Mouse (Mus musculus) forebrain, embryonic 12.5 days (tissue): ENCODE results near the gene Mmachc. TPM values are rescaled to one million over a fixed set of nuclear protein-coding genes. Genes with fewer than 3 reads are reported as not detected.
"Not testable (repeated sequence)": the region's sequence is repeated elsewhere in the genome, so short reads cannot be mapped to it uniquely, and the experiment has no call there.

Experiments
- ATAC-seq: fragments of 200-750 bp; cut with Nextera tagmentation; 2 replicates; pipeline ENCODE4 v1.8.0; 2017; ENCODE audit warnings: moderate TSS enrichment; ENCODE audit not compliant: low FRiP score
- H3K27ac ChIP-seq: fragments of 300-500 bp; sonication (generic); 2 replicates; pipeline ENCODE4 v1.5.1; 2016; ENCODE audit warnings: mild to moderate bottlenecking
- H3K27me3 ChIP-seq: fragments of 300-500 bp; sonication (generic); 2 replicates; pipeline ENCODE4 v1.6.1; 2016; ENCODE audit warnings: mild to moderate bottlenecking
- H3K36me3 ChIP-seq: fragments of 300-500 bp; sonication (generic); replicated peaks from 2 replicates; pipeline ENCODE4 v1.6.1; 2016; ENCODE audit warnings: mild to moderate bottlenecking
- H3K4me1 ChIP-seq: fragments of 300-500 bp; sonication (generic); 2 replicates; pipeline ENCODE4 v1.6.1; 2016
- H3K4me2 ChIP-seq: fragments of 300-500 bp; sonication (generic); 2 replicates; pipeline ENCODE4 v1.6.1; 2016; ENCODE audit warnings: mild to moderate bottlenecking, moderate library complexity
- H3K4me3 ChIP-seq: fragments of 300-500 bp; sonication (generic); replicated peaks from 2 replicates; pipeline ENCODE4 v1.5.1; 2016; ENCODE audit warnings: mild to moderate bottlenecking
- H3K9ac ChIP-seq: fragments of 300-500 bp; sonication (generic); 2 replicates; pipeline ENCODE4 v1.6.1; 2016; ENCODE audit warnings: mild to moderate bottlenecking
- H3K9me3 ChIP-seq: fragments of 300-500 bp; sonication (generic); 2 replicates; pipeline ENCODE4 v1.6.1; 2016
- WGBS: fragments of 180-500 bp; shearing (Covaris S2); methylation state at CpG from one replicate; pipeline ENCODE4 v1.1.7; 2016; 5-methylcytosine and 5-hydroxymethylcytosine counted together
- polyA plus RNA-seq: library from polyadenylated mRNA; unstranded; fragments of >200 nt; fragmentation: Nextera tagmentation; extraction: Ambion mirVana; gene quantifications from 2 replicates; pipeline ENCODE4 v1.2.1, GENCODE M21; 2016

The Mmachc gene
- polyA plus RNA-seq, 1 experiment from 2014 or later, result 36.0 TPM

DNA sequence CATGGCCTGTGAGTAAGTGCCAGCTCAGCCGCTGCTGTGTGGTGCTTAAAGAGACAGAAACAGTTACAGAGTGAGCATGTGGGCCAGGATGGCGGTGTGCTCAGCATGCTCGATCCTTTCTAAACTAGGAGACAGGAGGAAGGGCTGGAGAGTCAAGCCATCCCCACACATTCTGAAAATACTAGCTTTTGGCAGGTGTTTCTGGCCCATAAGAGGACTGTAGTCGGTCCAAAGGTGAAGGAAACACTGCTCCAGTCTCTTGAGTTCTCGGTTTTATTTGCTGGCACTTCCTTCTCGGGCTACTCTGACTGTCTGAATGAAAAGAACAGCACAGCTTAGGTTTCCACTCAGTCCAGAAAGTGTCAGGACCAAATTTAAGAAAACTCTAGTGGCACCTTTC is 47.4 kb downstream of the Mmachc start:
- no peak overlapping the region for H3K27ac ChIP-seq

DNA sequence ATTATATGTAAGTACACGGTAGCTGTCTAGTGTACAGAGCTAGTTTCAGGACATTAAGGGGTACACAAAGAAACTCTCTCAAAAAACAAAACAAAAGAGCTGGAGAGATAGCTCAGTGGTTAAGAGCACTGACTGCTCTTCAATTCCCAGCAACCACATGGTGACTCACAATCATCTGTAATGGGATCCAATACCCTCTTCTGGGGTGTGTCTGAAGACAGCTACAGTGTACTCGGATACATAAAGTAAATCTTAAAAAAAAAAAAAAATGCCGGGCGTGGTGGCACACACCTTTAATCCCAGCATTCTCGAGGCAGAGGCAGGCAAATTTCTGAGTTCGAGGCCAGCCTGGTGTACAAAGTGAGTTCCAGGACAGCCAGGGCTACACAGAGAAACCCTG is 48.3 kb downstream of the Mmachc start:
- not testable (repeated sequence) for H3K27ac ChIP-seq, ATAC-seq, H3K9ac ChIP-seq, H3K4me1 ChIP-seq, H3K4me3 ChIP-seq, H3K27me3 ChIP-seq, H3K4me2 ChIP-seq, H3K9me3 ChIP-seq, H3K36me3 ChIP-seq
- WGBS, result 93% methylated on average over 6 of the region's 6 CpGs

More for the DNA sequence above, 47.4 kb downstream of the Mmachc start:
- H3K9ac ChIP-seq, result no peak overlapping the region
- no peak overlapping the region for H3K4me2 ChIP-seq
- no peaks in the 10 kb centered on the region for H3K36me3 ChIP-seq
- ATAC-seq, result no peak
- H3K27me3 ChIP-seq, result no peaks in the 10 kb centered on the region
- no peaks in the 10 kb centered on the region for H3K9me3 ChIP-seq
- no peak overlapping the region for H3K4me3 ChIP-seq
- no peaks in the 10 kb centered on the region for H3K4me1 ChIP-seq
- WGBS, result 78% methylated on average over 6 of the region's 6 CpGs

GRCm38 (mm10) chr4:116659474-116659873 is 48.7 kb downstream of the Mmachc start:
- no peaks in the 10 kb centered on the region for H3K9me3 ChIP-seq
- H3K4me1 ChIP-seq, result no peaks in the 10 kb centered on the region
- no peak overlapping the region for H3K4me3 ChIP-seq
- H3K4me2 ChIP-seq, result no peak overlapping the region
- H3K27me3 ChIP-seq, result no peaks in the 10 kb centered on the region
- no peak for ATAC-seq
- no peak overlapping the region for H3K9ac ChIP-seq
- no peaks in the 10 kb centered on the region for H3K36me3 ChIP-seq
- WGBS, result 90% methylated on average over 2 of the region's 2 CpGs
- no peak overlapping the region for H3K27ac ChIP-seq

GRCm38 (mm10) chr4:116657971-116658370 is 50.2 kb downstream of the Mmachc start:
- Histone ChIP-seq H3K4me1 (no peaks in the 10 kb centered on the region), H3K4me3 (no peak overlapping the region), H3K9ac (no peak overlapping the region), H3K4me2 (no peak overlapping the region), H3K36me3 (no peaks in the 10 kb centered on the region), H3K9me3 (no peaks in the 10 kb centered on the region), H3K27me3 (no peaks in the 10 kb centered on the region), H3K27ac (no peak overlapping the region)
- 45% methylated on average over 3 of the region's 3 CpGs for WGBS
- no peak for ATAC-seq

DNA sequence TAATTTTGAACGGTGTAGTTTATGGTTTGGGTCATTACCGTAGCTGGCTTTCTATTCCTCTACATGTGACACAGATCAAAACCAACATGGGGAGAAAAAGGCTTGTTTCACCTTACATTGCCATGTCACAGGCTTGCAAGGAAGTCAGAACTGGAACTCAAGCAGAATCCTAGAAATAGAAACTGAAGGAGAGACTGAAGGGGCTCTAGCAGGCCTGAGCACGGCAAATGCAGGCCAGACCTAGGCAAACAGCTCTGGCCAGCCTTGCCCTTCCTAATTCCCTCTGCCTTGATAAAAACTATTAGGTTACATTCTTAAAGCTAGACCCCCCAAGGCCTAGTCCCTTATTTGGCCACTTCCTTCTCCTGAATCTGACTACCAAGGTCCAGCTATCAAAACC is 52.5 kb downstream of the Mmachc start:
- H3K4me2 ChIP-seq, result no peak overlapping the region
- H3K9me3 ChIP-seq, result no peaks in the 10 kb centered on the region
- WGBS, result 83% methylated on average over 3 of the region's 3 CpGs
- no peak for ATAC-seq
- H3K4me3 ChIP-seq, result no peak overlapping the region
- H3K9ac ChIP-seq, result no peak overlapping the region
- H3K36me3 ChIP-seq, result no peaks in the 10 kb centered on the region
- no peaks in the 10 kb centered on the region for H3K27me3 ChIP-seq
- H3K27ac ChIP-seq, result no peak overlapping the region
- no peaks in the 10 kb centered on the region for H3K4me1 ChIP-seq

DNA sequence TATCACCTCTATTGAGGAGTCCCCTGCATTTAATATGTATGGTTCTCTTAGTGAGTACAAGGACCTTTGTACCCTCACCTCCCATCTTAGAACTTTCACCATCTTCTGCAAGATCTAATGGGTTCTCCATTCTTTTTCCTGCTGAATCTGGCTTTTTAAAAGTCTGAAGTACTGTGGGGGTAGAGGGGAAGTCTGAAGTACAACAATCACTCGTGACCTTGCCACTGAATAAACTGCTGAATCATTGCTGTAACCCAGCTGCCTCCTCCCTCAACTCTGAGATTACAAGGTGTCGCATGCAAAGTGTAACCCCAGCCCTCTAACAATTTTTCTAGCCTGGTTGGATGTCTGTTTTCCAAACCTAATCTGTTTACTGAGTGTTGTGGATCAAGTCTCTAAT is 53.1 kb downstream of the Mmachc start:
- ATAC-seq, result no peak
- WGBS, result 76% methylated on average over 2 of the region's 2 CpGs
- H3K27me3 ChIP-seq, result no peaks in the 10 kb centered on the region
- no peak overlapping the region for H3K4me2 ChIP-seq
- H3K9me3 ChIP-seq, result no peaks in the 10 kb centered on the region
- peaks cover 5% of the 10 kb centered on the region for H3K4me1 ChIP-seq
- H3K27ac ChIP-seq, result no peak overlapping the region
- H3K9ac ChIP-seq, result no peak overlapping the region
- no peak overlapping the region for H3K4me3 ChIP-seq
- H3K36me3 ChIP-seq, result no peaks in the 10 kb centered on the region

GRCm38 (mm10) chr4:116653228-116653627 is 55.0 kb downstream of the Mmachc start:
- no peak overlapping the region for H3K4me3 ChIP-seq
- 93% methylated on average over 6 of the region's 6 CpGs for WGBS
- no peak for ATAC-seq
- H3K36me3 ChIP-seq, result peaks cover 14% of the 10 kb centered on the region; the same call in 1 of the 2 replicates
- no peaks in the 10 kb centered on the region for H3K9me3 ChIP-seq
- H3K4me2 ChIP-seq, result no peak overlapping the region
- no peaks in the 10 kb centered on the region for H3K27me3 ChIP-seq
- no peak overlapping the region for H3K9ac ChIP-seq
- H3K4me1 ChIP-seq, result peaks cover 19% of the 10 kb centered on the region
- H3K27ac ChIP-seq, result no peak overlapping the region

Other genes with a start within 250 kb of the Mmachc start
- 33.6 and 33.8 TPM in 2 replicates for gene Mast2, start 244.2 kb downstream of the Mmachc start, polyA plus RNA-seq
- gene Ipp, start 200.9 kb downstream of the Mmachc start, polyA plus RNA-seq, result 21.5 and 22.2 TPM in 2 replicates
- gene Tmem69, start 152.5 kb downstream of the Mmachc start, polyA plus RNA-seq, result 26.9 and 29.9 TPM in 2 replicates
- gene Gpbp1l1, start 150.7 kb downstream of the Mmachc start, polyA plus RNA-seq, result 23.4 and 26.7 TPM in 2 replicates
- 2.5 and 4.6 TPM in 2 replicates for gene Ccdc17, start 111.8 kb downstream of the Mmachc start, polyA plus RNA-seq
- gene Nasp, start 80.5 kb downstream of the Mmachc start, polyA plus RNA-seq, result 296 TPM in 2 replicates
- 513 and 521 TPM in 2 replicates for gene Akr1a1, start 56.7 kb downstream of the Mmachc start, polyA plus RNA-seq
- 914 and 930 TPM in 2 replicates for gene Prdx1, start 22.9 kb downstream of the Mmachc start, polyA plus RNA-seq
- 26.6 and 28.5 TPM in 2 replicates for gene Ccdc163, start 103 bp upstream of the Mmachc start, polyA plus RNA-seq
- 6.5 and 6.7 TPM in 2 replicates for gene Tesk2, start 12.5 kb upstream of the Mmachc start, polyA plus RNA-seq
- gene Toe1, start 99.2 kb upstream of the Mmachc start, polyA plus RNA-seq, result 32.0 and 34.1 TPM in 2 replicates
- gene Mutyh, start 99.3 kb upstream of the Mmachc start, polyA plus RNA-seq, result 17.7 and 20.5 TPM in 2 replicates
- 0.96 and 1.6 TPM in 2 replicates for gene Hpdl, start 113.3 kb upstream of the Mmachc start, polyA plus RNA-seq
- gene Zswim5, start 169.0 kb upstream of the Mmachc start, polyA plus RNA-seq, result 12.0 and 13.3 TPM in 2 replicates